Mouse (Mus musculus) cerebellum, postnatal 4 days (tissue): ENCODE measurements at regions not wholly inside any gene's neighbourhood (a gene's known extent, or its start where the extent isn't known, plus 50 kb on each side); places are given as distances from the start of the nearest gene placed in this dataset.
"Not testable (repeated sequence)": the region's sequence is repeated elsewhere in the genome, so short reads cannot be mapped to it uniquely, and the experiment has no call there.

Experiments used
- DNase-seq, 2 experiments: peaks; one replicate each; pipeline ENCODE4 v3.0.0; 2022; ENCODE audit warnings: low spot score in 2 of 2, mixed read lengths in 1 of 2

GRCm38 (mm10) chr1:14109190-14109482 lies 1984.0 kb downstream of the 4930444P10Rik start:
- peak in 1 of 2 experiments; percentile 6 for DNase-seq

GRCm38 (mm10) chr1:14108450-14109189 lies 1984.5 kb downstream of the 4930444P10Rik start:
- peak in 1 of 2 experiments; percentile 61 for DNase-seq

- not testable (repeated sequence) for DNase-seq
Measured at GRCm38 (mm10) chr1:14105521-14105920, 1987.6 kb downstream of the 4930444P10Rik start.

- no peak for DNase-seq
Measured at GRCm38 (mm10) chr1:14104529-14104928, 1988.6 kb downstream of the 4930444P10Rik start.

- DNase-seq, result peak in 1 of 2 experiments; percentile 3
Measured at GRCm38 (mm10) chr1:14099031-14099430, 1994.1 kb downstream of the 4930444P10Rik start.

- no peak for DNase-seq
Measured at GRCm38 (mm10) chr1:14097567-14098228, 1995.4 kb downstream of the 4930444P10Rik start.

- no peak for DNase-seq
Measured at GRCm38 (mm10) chr1:14064856-14065255, 2028.3 kb downstream of the 4930444P10Rik start.

GRCm38 (mm10) chr1:14036163-14036562 lies 2057.0 kb downstream of the 4930444P10Rik start:
- DNase-seq, result no peak

- DNase-seq, result peak in 1 of 2 experiments; percentile 6
Measured at GRCm38 (mm10) chr1:14011484-14011883, 2081.6 kb downstream of the 4930444P10Rik start.

GRCm38 (mm10) chr1:14010789-14011188 lies 2082.3 kb downstream of the 4930444P10Rik start:
- DNase-seq, result no peak

GRCm38 (mm10) chr1:14002550-14002949 lies 2090.6 kb downstream of the 4930444P10Rik start:
- no peak for DNase-seq

- DNase-seq, result no peak
Measured at GRCm38 (mm10) chr1:14001431-14001830, 2091.7 kb downstream of the 4930444P10Rik start.

GRCm38 (mm10) chr1:14000605-14001395 lies 2092.3 kb downstream of the 4930444P10Rik start:
- DNase-seq, result no peak

GRCm38 (mm10) chr1:13998178-13998708 lies 2094.9 kb downstream of the 4930444P10Rik start:
- no peak for DNase-seq

GRCm38 (mm10) chr1:13993825-13994509 lies 2099.2 kb downstream of the 4930444P10Rik start:
- no peak for DNase-seq

GRCm38 (mm10) chr1:13992978-13993377 lies 2100.1 kb downstream of the 4930444P10Rik start:
- DNase-seq, result no peak

GRCm38 (mm10) chr1:13989360-13989759 lies 2103.8 kb downstream of the 4930444P10Rik start:
- DNase-seq, result no peak

- DNase-seq, result no peak
Measured at GRCm38 (mm10) chr1:13984833-13985232, 2108.3 kb downstream of the 4930444P10Rik start.

GRCm38 (mm10) chr1:13980273-13980672 lies 2112.9 kb downstream of the 4930444P10Rik start:
- DNase-seq, result no peak

GRCm38 (mm10) chr1:13978640-13979039 lies 2114.5 kb downstream of the 4930444P10Rik start:
- no peak for DNase-seq

GRCm38 (mm10) chr1:13977207-13977606 lies 2115.9 kb downstream of the 4930444P10Rik start:
- no peak for DNase-seq
